Mouse (Mus musculus): ENCODE results near the gene Pak1. TPM values are rescaled to one million over a fixed set of nuclear protein-coding genes. Genes with fewer than 3 reads are reported as not detected.
"Not testable (repeated sequence)": the region's sequence is repeated elsewhere in the genome, so short reads cannot be mapped to it uniquely, and the experiment has no call there.

Gene Pak1
- polyA plus RNA-seq, 1 experiment, result 30.0 TPM

DNA sequence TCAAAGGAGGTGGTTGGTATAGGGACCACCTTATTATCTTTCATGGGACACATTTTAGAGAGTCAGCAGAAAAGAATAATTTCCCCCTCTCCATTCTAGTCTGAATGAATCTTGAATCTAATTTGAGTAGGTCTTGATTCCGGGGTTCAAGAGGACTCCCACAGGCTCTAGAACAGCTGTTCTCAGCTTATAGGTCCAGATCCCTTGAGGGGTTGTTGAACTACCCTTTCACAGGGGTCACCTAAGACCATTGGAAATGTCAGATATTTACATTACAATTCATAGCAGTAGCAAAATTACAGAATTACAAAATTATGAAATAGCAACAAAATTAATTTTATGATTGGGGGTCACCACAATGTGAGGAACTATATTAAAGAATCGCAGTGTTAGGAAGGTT is 54.0 kb downstream of the Pak1 start:
- Histone ChIP-seq H3K4me3 (ENCODE audit: insufficient read depth, low read length) (no peak overlapping the region), H3K4me1 (ENCODE audit: control insufficient read depth, insufficient read depth, low read length) (peaks cover 4% of the 10 kb centered on the region; the same call in 1 of the 2 replicates), H3K27ac (ENCODE audit: insufficient read depth, low read length) (no peak overlapping the region)
- TF ChIP-seq CTCF (IDR thresholded peaks at IDR 0.05; ENCODE audit: borderline replicate concordance, insufficient read depth, low read length) (no peak), POLR2A (IDR thresholded peaks at IDR 0.05; ENCODE audit: low read depth, low read length) (no peak)

DNA sequence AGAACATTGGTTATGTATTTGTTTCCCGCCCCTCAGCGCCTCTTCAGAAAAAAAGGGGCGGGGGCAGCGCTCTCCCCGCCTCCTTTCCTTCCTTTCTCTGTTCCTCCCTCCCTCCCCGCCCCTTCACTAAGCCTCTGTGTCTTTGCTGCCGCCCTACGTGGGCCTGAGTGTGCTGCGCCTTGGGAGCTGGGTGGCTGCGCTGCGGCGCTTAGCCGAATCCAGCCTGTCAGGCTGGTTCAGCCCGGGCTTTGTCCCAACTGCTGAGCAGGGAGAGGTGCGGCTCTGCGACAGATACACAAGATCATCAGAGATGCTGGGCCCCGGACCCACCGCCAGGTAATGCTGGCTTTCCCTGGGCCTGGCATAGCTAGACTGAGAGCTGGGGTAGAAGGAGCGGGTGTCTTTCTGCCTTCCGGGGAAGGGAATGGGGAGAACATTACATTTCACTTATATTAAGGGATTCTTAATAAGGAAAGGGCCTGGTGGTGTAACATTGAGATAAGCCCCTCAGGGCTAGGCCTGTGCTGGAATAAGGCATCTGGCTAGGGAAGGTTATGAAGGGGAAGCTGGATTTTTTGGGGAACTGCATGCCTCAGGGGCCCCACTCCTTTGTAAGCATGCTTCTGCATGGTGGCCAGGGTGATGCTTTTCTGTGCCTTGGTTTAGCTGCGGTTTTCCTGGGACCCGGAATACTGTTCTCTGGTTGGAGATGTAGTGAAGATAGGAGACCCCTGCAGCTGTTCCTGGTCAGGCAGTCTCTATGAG is 54.6 kb downstream of the Pak1 start:
- TF ChIP-seq POLR2A (IDR thresholded peaks at IDR 0.05; ENCODE audit: low read depth, low read length), result peak; percentile 73
- TF ChIP-seq CTCF (IDR thresholded peaks at IDR 0.05; ENCODE audit: borderline replicate concordance, insufficient read depth, low read length), result peak; percentile 19; the same call in 1 of the 2 replicates
- Histone ChIP-seq H3K4me3 (ENCODE audit: insufficient read depth, low read length) (peak overlapping the region; percentile 47), H3K4me1 (ENCODE audit: control insufficient read depth, insufficient read depth, low read length) (peaks cover 4% of the 10 kb centered on the region; the same call in 1 of the 2 replicates), H3K27ac (ENCODE audit: insufficient read depth, low read length) (no peak overlapping the region)

DNA sequence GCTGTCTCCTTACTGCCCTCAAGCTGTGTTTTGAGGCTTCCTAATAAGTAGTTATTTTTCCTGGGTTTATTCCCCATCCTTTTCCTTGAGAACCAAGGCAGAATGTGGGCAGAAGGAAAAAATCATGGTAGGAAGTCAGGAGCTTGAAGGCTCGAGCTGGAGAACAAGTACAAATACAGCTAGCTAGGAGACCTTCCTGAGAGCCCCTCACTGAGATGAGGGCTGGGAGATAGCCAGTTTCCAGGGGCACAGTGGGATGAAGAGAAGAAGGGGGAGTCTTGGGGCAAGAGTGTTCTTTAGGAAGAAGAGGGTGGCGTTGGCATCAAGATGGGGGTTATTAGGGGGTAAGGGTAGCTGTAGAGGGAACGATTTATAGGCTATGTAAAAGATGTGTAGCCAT is 56.1 kb downstream of the Pak1 start:
- Histone ChIP-seq H3K4me3 (ENCODE audit: insufficient read depth, low read length) (no peak overlapping the region), H3K4me1 (ENCODE audit: control insufficient read depth, insufficient read depth, low read length) (peaks cover 4% of the 10 kb centered on the region; the same call in 1 of the 2 replicates), H3K27ac (ENCODE audit: insufficient read depth, low read length) (no peak overlapping the region)
- TF ChIP-seq POLR2A (IDR thresholded peaks at IDR 0.05; ENCODE audit: low read depth, low read length), result no peak
- no peak for TF ChIP-seq CTCF (IDR thresholded peaks at IDR 0.05; ENCODE audit: borderline replicate concordance, insufficient read depth, low read length)

DNA sequence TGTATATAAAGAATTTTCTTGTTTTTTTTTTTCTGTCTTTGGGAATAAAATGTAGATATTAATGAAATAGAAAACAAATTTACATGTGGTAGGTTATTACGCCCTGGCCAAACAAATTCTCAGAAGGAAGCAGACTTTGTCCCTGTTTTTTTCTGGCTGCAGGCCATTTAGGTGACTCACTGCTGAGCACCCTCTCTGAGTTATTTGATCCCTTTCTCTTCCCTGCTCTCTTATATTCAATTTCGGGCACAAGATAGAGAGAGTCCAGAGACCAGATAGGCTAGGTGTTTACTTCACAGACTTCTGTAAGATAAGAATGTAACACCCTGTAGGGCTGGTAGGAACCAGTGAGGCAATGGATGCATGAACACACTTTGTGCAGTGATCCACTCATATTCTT is 57.2 kb downstream of the Pak1 start:
- Histone ChIP-seq H3K4me3 (ENCODE audit: insufficient read depth, low read length) (no peak overlapping the region), H3K4me1 (ENCODE audit: control insufficient read depth, insufficient read depth, low read length) (peaks cover 4% of the 10 kb centered on the region; the same call in 1 of the 2 replicates), H3K27ac (ENCODE audit: insufficient read depth, low read length) (no peak overlapping the region)
- TF ChIP-seq POLR2A (IDR thresholded peaks at IDR 0.05; ENCODE audit: low read depth, low read length) (no peak), CTCF (IDR thresholded peaks at IDR 0.05; ENCODE audit: borderline replicate concordance, insufficient read depth, low read length) (no peak)

DNA sequence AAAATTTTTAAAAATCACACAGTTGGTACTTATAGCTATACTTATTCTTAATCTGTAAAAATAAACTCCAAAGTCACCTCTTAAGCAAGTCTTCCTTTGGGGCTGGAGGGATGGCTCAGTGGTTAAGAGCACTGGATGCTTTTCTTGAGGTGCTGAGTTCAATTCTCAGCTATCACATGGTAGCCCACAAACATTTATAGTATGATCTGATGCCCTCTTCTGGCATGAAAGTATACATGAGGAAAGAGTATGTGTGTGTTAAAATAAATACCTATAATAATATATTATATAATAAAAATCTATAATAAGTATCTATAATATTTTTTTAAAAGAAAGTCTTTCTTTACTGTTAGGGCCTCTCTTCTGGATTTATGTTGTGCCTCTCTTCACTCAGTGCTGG is 58.2 kb downstream of the Pak1 start:
- no peak overlapping the region for H3K4me3 ChIP-seq (ENCODE audit: insufficient read depth, low read length)
- TF ChIP-seq POLR2A (IDR thresholded peaks at IDR 0.05; ENCODE audit: low read depth, low read length) (no peak), CTCF (IDR thresholded peaks at IDR 0.05; ENCODE audit: borderline replicate concordance, insufficient read depth, low read length) (no peak)
- H3K4me1 ChIP-seq (ENCODE audit: control insufficient read depth, insufficient read depth, low read length), result peaks cover 4% of the 10 kb centered on the region; the same call in 1 of the 2 replicates
- H3K27ac ChIP-seq (ENCODE audit: insufficient read depth, low read length), result no peak overlapping the region

DNA sequence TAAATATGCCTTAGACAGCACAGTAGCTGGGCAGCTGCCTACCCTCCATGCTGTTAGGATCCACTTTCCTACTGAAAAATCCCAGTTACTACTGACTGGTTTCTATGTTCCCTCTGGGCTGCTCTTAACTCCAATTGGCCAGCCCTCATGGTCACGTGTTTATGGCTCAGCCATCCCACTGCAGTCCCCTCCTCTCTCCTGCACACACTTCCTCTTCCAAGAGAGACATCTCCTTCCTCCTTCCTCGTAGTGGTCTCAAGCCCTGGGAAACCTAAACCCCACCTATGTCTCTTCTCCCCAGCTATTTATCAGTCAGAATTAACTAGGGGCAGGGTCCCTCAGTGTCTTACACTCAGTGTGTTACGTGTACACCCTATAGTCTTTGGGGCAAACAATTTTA is 61.2 kb downstream of the Pak1 start:
- not testable (repeated sequence) for H3K27ac ChIP-seq (ENCODE audit: insufficient read depth, low read length); H3K4me1 ChIP-seq (ENCODE audit: control insufficient read depth, insufficient read depth, low read length); H3K4me3 ChIP-seq (ENCODE audit: insufficient read depth, low read length)

DNA sequence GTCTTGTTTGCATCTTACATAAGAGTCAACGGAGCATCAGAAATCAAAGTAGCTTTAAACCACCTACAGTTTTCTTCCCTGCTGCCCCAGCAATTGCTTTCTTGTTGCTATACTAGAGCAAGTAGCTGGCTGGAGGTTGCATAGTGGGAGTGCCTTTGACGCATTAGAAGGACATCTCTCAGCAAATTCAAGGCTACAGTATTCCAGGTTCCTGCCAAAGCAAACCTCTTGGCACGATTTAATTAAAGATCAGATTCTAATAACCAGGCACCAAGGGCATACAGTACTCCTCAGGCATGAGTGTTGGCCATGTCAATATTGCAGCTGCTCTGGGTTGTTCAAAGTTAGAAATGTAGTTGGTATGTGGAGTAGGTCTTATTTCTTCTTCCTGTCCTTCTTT is 62.0 kb downstream of the Pak1 start:
- TF ChIP-seq POLR2A (IDR thresholded peaks at IDR 0.05; ENCODE audit: low read depth, low read length) (no peak), CTCF (IDR thresholded peaks at IDR 0.05; ENCODE audit: borderline replicate concordance, insufficient read depth, low read length) (no peak)
- Histone ChIP-seq H3K4me1 (ENCODE audit: control insufficient read depth, insufficient read depth, low read length) (no peaks in the 10 kb centered on the region; the same call in 1 of the 2 replicates), H3K4me3 (ENCODE audit: insufficient read depth, low read length) (no peak overlapping the region), H3K27ac (ENCODE audit: insufficient read depth, low read length) (no peak overlapping the region)

DNA sequence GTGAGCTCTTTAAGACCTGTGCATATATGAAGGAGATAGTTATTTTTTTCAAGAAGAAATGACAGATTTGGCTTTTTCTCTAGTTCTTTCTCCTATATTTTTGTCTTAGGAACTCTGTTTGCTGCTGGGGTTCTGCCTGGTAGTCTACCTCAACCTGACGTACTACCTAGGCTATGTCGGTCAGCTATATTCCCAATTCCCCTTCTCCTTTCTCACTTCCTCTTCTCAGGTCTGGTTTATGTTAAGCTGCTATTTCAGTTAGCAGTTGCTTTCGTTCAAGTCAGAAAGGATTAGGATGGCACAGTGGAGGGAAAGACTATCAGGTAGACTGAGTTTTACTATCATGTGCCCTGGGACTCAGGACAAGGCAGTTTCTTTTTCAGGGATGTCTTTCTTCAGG is 75.2 kb downstream of the Pak1 start:
- H3K4me3 ChIP-seq (ENCODE audit: insufficient read depth, low read length), result no peak overlapping the region

DNA sequence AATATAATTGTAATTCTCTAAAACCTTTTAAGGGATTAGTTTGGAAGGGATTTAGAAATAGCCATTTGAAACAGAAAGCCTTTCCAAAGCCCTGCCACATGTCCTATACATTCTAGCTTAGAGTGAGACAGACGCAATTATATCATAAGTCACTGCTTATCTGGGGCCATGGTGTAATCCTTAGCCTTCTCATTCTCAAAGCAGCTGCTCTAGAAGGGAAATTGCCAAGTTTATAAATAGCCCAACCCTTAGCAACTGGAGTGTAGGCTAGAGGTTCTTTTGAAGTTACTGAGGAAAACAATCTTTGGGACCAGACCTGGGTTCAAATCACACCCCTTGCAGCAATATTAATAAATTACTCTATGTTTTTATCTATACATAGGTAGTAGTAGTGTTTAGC is 76.2 kb downstream of the Pak1 start:
- H3K4me1 ChIP-seq (ENCODE audit: control insufficient read depth, insufficient read depth, low read length), result no peaks in the 10 kb centered on the region
- TF ChIP-seq CTCF (IDR thresholded peaks at IDR 0.05; ENCODE audit: borderline replicate concordance, insufficient read depth, low read length) (no peak), POLR2A (IDR thresholded peaks at IDR 0.05; ENCODE audit: low read depth, low read length) (no peak)
- H3K27ac ChIP-seq (ENCODE audit: insufficient read depth, low read length), result no peak overlapping the region
- no peak overlapping the region for H3K4me3 ChIP-seq (ENCODE audit: insufficient read depth, low read length)

More for the DNA sequence above, 75.2 kb downstream of the Pak1 start:
- no peaks in the 10 kb centered on the region for H3K4me1 ChIP-seq (ENCODE audit: control insufficient read depth, insufficient read depth, low read length)
- TF ChIP-seq POLR2A (IDR thresholded peaks at IDR 0.05; ENCODE audit: low read depth, low read length) (no peak), CTCF (IDR thresholded peaks at IDR 0.05; ENCODE audit: borderline replicate concordance, insufficient read depth, low read length) (no peak)
- H3K27ac ChIP-seq (ENCODE audit: insufficient read depth, low read length), result no peak overlapping the region

DNA sequence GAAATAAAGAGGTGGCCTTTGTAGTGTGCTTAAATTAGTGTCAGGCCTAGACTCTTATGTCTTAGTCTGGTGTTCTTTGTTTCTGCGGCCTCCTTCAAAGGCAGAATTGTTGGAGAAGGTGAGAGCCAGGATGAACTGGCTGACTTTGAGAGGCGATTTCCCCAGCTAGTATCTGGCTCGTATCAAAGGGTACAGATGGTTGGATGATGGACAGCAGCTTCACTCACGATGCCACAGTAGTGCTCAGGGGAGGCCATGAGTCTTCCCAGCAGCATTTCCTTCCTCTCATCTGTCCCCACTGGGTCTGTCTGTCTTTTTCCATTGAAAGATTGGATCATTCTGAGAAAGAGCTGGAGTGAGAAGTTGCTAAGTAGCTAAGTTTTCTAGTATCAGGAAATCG is 79.5 kb downstream of the Pak1 start:
- TF ChIP-seq CTCF (IDR thresholded peaks at IDR 0.05; ENCODE audit: borderline replicate concordance, insufficient read depth, low read length) (no peak), POLR2A (IDR thresholded peaks at IDR 0.05; ENCODE audit: low read depth, low read length) (no peak)
- H3K4me3 ChIP-seq (ENCODE audit: insufficient read depth, low read length), result no peak overlapping the region
- no peak overlapping the region for H3K27ac ChIP-seq (ENCODE audit: insufficient read depth, low read length)
- H3K4me1 ChIP-seq (ENCODE audit: control insufficient read depth, insufficient read depth, low read length), result no peaks in the 10 kb centered on the region

Measured in embryonic fibroblast, embryonic 13.5 days (primary cell).